Mouse (Mus musculus): ENCODE results near the gene Plpp7. TPM values are rescaled to one million over a fixed set of nuclear protein-coding genes. Genes with fewer than 3 reads are reported as not detected.

Gene Plpp7
- polyA plus RNA-seq, 1 experiment from 2014 or later = 3.4 TPM

DNA sequence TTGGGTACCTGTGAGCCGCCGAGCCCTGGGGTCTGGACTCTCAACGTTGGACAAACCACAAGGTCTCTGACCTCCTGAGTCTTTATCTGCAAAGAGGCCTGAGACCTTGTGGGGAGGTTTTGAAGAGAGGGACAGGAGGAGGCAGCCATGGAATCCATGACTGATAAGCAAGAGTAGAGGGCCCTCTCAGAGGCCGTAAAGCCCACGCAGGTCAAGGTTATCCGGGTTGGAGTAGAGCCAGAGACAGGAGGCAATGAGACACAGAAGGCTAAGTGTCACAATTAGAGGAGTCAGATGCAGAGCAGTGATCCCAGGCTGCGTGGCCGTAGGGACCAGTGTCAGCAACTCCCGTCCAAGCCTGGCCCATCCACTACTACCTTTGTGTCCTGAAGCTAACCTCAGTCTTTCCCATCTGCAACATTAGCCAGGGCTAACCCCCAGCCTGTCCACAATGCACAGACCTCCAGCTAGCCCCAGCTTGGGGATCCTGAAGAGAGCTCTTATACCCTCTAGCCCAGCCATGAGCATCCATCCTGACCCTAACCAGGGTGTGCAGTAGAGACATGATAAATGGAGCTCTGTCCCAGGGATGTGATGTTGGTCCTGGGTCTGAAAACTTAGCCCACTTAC lies 36.0 kb downstream of the Plpp7 start:
- H3K4me3 ChIP-seq = no peak overlapping the region
- H3K9me3 ChIP-seq (replicated peaks) = no peaks in the 10 kb centered on the region
- H3K4me1 ChIP-seq = peaks cover 82% of the 10 kb centered on the region
- peak overlapping the region; percentile 100 for H3K27ac ChIP-seq
- H3K27me3 ChIP-seq (replicated peaks) = no peaks in the 10 kb centered on the region
- peak overlapping the region; percentile 54 for H3K4me2 ChIP-seq
- WGBS (ENCODE audit: insufficient replicate concordance) = 44% methylated on average over 9 of the region's 9 CpGs
- ATAC-seq = no peak
- H3K9ac ChIP-seq = peak overlapping the region; percentile 66
- H3K36me3 ChIP-seq = no peaks in the 10 kb centered on the region

GRCm38 (mm10) chr2:32131866-32132566 lies 36.7 kb downstream of the Plpp7 start:
- H3K36me3 ChIP-seq = no peaks in the 10 kb centered on the region
- H3K9ac ChIP-seq = peak overlapping the region; percentile 66
- H3K4me2 ChIP-seq = peak overlapping the region; percentile 54
- ATAC-seq = no peak
- WGBS (ENCODE audit: insufficient replicate concordance) = 45% methylated on average over 6 of the region's 6 CpGs
- H3K4me3 ChIP-seq = peak overlapping the region; percentile 8
- H3K4me1 ChIP-seq = peaks cover 80% of the 10 kb centered on the region
- H3K9me3 ChIP-seq (replicated peaks) = no peaks in the 10 kb centered on the region
- peak overlapping the region; percentile 100 for H3K27ac ChIP-seq
- H3K27me3 ChIP-seq (replicated peaks) = no peaks in the 10 kb centered on the region

- peak; percentile 31 for ATAC-seq
- Histone ChIP-seq H3K9me3 (replicated peaks) (no peaks in the 10 kb centered on the region), H3K36me3 (no peaks in the 10 kb centered on the region), H3K4me2 (peak overlapping the region; percentile 54), H3K27me3 (replicated peaks) (no peaks in the 10 kb centered on the region), H3K9ac (peak overlapping the region; percentile 66), H3K4me3 (peak overlapping the region; percentile 8), H3K27ac (peak overlapping the region; percentile 100), H3K4me1 (peaks cover 79% of the 10 kb centered on the region)
- 3% methylated on average over 12 of the region's 12 CpGs for WGBS (ENCODE audit: insufficient replicate concordance)
These were observed 37.3 kb downstream of the Plpp7 start for GRCm38 (mm10) chr2:32132567-32132992.

- H3K9ac ChIP-seq = no peak overlapping the region
- no peaks in the 10 kb centered on the region for H3K36me3 ChIP-seq
- WGBS (ENCODE audit: insufficient replicate concordance) = 3% methylated on average over 2 of the region's 2 CpGs
- no peaks in the 10 kb centered on the region for H3K27me3 ChIP-seq (replicated peaks)
- no peaks in the 10 kb centered on the region for H3K9me3 ChIP-seq (replicated peaks)
- peaks cover 73% of the 10 kb centered on the region for H3K4me1 ChIP-seq
- H3K27ac ChIP-seq = peak overlapping the region; percentile 100; the same call in 1 of the 2 replicates
- ATAC-seq = no peak
- no peak overlapping the region for H3K4me3 ChIP-seq
- H3K4me2 ChIP-seq = no peak overlapping the region
These were observed 38.7 kb downstream of the Plpp7 start for GRCm38 (mm10) chr2:32134039-32134438.

DNA sequence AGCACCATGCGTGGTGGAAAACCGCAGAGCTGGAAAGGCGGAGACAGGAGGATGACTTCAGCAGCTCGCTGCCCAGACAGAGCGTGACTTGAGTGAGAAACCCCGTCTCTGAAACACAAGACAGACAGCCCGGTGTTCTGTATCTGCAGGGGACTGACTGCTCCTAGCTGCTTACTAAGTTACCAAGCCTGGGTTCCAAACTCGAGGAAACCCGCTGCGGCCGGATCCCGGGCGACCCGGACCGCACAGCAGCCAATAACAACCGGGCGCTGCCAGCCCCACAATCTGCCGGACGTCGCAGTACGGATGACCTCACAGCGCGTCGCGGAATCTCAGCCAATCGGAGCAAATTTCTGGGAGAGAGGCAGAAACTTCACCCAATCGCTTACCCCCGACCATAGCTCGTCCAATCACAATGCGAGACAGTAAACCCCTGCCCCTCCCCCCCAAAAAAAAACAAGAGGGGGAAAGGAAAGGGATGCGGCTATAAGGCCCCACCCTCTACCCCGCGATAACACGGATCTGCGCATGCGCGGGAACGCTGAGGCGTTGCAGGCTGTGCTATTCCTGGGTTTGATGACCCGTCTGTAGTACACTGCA lies 42.4 kb downstream of the Plpp7 start:
- Histone ChIP-seq H3K4me2 (peak overlapping the region; percentile 89), H3K27ac (peak overlapping the region; percentile 92), H3K9me3 (replicated peaks) (no peaks in the 10 kb centered on the region), H3K4me1 (peaks cover 51% of the 10 kb centered on the region), H3K36me3 (no peaks in the 10 kb centered on the region), H3K9ac (peak overlapping the region; percentile 80), H3K4me3 (peak overlapping the region; percentile 67), H3K27me3 (replicated peaks) (no peaks in the 10 kb centered on the region)
- ATAC-seq = peak; percentile 93
- under 1% methylated on average over 37 of the region's 40 CpGs for WGBS (ENCODE audit: insufficient replicate concordance)

DNA sequence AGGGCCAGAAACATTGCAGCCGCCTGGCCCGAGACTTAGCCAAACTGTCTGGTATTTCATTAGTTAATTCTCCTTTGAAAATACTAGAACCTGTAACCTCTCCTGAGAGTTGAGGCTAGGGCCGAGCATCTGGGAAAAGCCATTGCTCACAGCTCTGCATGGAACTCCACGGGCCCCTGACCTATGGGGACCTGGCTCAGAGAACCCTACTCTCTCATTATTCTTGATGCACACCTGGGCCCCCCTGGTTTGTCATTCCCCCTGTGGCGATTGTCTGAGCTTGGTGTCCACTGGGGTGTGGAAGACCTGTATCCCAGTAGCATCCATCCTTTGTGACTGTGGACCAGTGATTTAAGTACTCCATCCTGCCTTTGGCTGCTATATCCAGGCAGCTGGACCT lies 44.0 kb downstream of the Plpp7 start:
- Histone ChIP-seq H3K27me3 (replicated peaks) (no peaks in the 10 kb centered on the region), H3K9me3 (replicated peaks) (no peaks in the 10 kb centered on the region), H3K4me1 (peaks cover 35% of the 10 kb centered on the region), H3K4me2 (no peak overlapping the region), H3K36me3 (no peaks in the 10 kb centered on the region), H3K27ac (peak overlapping the region; percentile 73), H3K9ac (no peak overlapping the region), H3K4me3 (no peak overlapping the region)
- no peak for ATAC-seq
- 85% methylated on average over 5 of the region's 5 CpGs for WGBS (ENCODE audit: insufficient replicate concordance)

- Histone ChIP-seq H3K4me1 (peaks cover 45% of the 10 kb centered on the region), H3K27me3 (replicated peaks) (no peaks in the 10 kb centered on the region), H3K9me3 (replicated peaks) (no peaks in the 10 kb centered on the region), H3K36me3 (no peaks in the 10 kb centered on the region), H3K4me2 (no peak overlapping the region), H3K4me3 (no peak overlapping the region), H3K27ac (no peak overlapping the region), H3K9ac (no peak overlapping the region)
- ATAC-seq = no peak
- WGBS (ENCODE audit: insufficient replicate concordance) = 61% methylated on average over 4 of the region's 4 CpGs
These were observed 45.2 kb downstream of the Plpp7 start for GRCm38 (mm10) chr2:32140498-32140934.

- Histone ChIP-seq H3K4me3 (no peak overlapping the region), H3K9ac (no peak overlapping the region), H3K4me1 (peaks cover 50% of the 10 kb centered on the region), H3K36me3 (no peaks in the 10 kb centered on the region), H3K27me3 (replicated peaks) (no peaks in the 10 kb centered on the region), H3K9me3 (replicated peaks) (no peaks in the 10 kb centered on the region), H3K27ac (no peak overlapping the region), H3K4me2 (no peak overlapping the region)
- ATAC-seq = no peak
- WGBS (ENCODE audit: insufficient replicate concordance) = 60% methylated on average over 6 of the region's 6 CpGs
These were observed 46.3 kb downstream of the Plpp7 start for GRCm38 (mm10) chr2:32141602-32142001.

DNA sequence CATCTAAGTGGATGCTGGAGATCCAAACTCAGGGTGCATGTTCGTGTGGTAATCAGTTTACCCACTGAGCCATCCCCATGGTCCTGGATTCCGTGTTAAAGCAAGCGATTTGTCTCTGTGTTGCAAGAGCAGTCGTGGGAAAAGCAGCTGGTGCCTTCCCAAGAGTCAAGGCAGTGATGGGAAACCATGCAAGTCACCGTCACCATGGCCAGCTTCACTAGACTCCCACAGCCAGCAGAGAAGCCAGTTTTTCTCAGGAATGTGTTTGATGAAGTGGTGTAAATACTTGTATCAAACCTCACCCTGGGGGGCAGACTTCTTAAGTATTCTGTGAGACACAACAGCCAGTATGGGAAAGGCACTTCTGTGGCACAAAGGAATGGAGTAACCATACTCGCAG lies 47.0 kb downstream of the Plpp7 start:
- no peak overlapping the region for H3K27ac ChIP-seq
- H3K36me3 ChIP-seq = no peaks in the 10 kb centered on the region
- H3K9ac ChIP-seq = no peak overlapping the region
- H3K9me3 ChIP-seq (replicated peaks) = no peaks in the 10 kb centered on the region
- 55% methylated on average over 6 of the region's 6 CpGs for WGBS (ENCODE audit: insufficient replicate concordance)
- ATAC-seq = no peak
- peaks cover 46% of the 10 kb centered on the region for H3K4me1 ChIP-seq
- H3K4me3 ChIP-seq = no peak overlapping the region
- H3K4me2 ChIP-seq = no peak overlapping the region
- H3K27me3 ChIP-seq (replicated peaks) = no peaks in the 10 kb centered on the region

DNA sequence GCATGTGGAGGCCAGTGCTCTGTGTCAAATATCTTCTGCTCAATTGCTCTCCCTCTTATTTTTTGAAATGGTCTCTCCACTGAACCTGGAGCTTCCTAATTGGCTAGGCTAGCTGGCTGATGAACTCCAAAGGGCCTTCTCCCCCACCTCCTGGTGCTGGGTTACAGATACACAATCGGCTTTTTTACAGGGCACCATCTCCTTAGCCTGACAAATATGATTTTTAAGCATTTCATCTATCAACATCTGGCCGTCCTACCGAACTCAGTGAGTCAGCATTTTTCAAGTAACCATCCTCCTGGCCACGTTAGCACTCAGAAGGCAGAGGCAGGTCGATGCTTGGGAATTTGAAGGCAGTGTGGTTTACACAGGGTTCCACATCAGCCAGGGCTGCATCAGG lies 49.3 kb downstream of the Plpp7 start:
- H3K27ac ChIP-seq = peak overlapping the region; percentile 77
- H3K4me3 ChIP-seq = no peak overlapping the region
- H3K27me3 ChIP-seq (replicated peaks) = no peaks in the 10 kb centered on the region
- 37% methylated on average over 5 of the region's 5 CpGs for WGBS (ENCODE audit: insufficient replicate concordance)
- peaks cover 30% of the 10 kb centered on the region for H3K4me1 ChIP-seq
- no peak overlapping the region for H3K9ac ChIP-seq
- H3K9me3 ChIP-seq (replicated peaks) = no peaks in the 10 kb centered on the region
- ATAC-seq = peak; percentile 74
- no peaks in the 10 kb centered on the region for H3K36me3 ChIP-seq
- 0 out of 2 replicates have a peak overlapping the region, but pooled peaks have one; percentile 3 for H3K4me2 ChIP-seq

DNA sequence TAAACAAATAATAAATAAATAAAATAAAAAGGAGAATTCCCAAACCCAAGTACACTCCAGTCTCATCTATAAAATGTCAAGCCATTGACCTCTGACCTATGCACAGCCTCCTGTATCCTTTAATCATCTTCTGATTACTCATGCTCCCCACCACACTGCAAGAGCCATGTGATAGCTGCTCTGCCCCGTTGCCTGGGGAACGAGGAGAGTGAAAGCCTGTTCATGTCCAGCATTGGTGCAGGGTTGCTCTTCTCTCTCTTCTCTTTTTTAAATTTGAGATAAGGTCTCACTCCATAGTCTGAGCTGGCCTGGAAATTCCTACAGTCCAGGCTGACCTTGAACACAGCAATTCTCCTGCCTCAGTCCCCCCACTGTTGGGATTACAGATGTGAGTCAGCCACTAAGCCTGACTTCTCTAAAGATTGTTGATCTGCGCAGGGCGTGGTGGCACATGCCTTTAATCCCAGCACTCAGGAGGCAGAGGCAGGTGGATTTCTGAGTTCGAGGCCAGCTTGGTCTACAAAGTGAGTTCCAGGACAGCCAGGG lies 51.4 kb downstream of the Plpp7 start:
- Histone ChIP-seq H3K27me3 (replicated peaks) (no peaks in the 10 kb centered on the region), H3K9me3 (replicated peaks) (no peaks in the 10 kb centered on the region), H3K4me1 (peaks cover 30% of the 10 kb centered on the region), H3K4me2 (no peak overlapping the region), H3K27ac (no peak overlapping the region), H3K9ac (no peak overlapping the region), H3K36me3 (no peaks in the 10 kb centered on the region), H3K4me3 (no peak overlapping the region)
- WGBS (ENCODE audit: insufficient replicate concordance) = 63% methylated on average over 5 of the region's 5 CpGs
- no peak for ATAC-seq

- H3K36me3 ChIP-seq = no peaks in the 10 kb centered on the region
- no peak overlapping the region for H3K27ac ChIP-seq
- no peaks in the 10 kb centered on the region for H3K27me3 ChIP-seq (replicated peaks)
- H3K4me3 ChIP-seq = no peak overlapping the region
- 27% methylated on average over 1 of the region's 1 CpGs for WGBS (ENCODE audit: insufficient replicate concordance)
- peak overlapping the region; percentile 98; the same call in 1 of the 2 replicates for H3K9ac ChIP-seq
- H3K4me2 ChIP-seq = peak overlapping the region; percentile 86
- no peaks in the 10 kb centered on the region for H3K9me3 ChIP-seq (replicated peaks)
- H3K4me1 ChIP-seq = peaks cover 57% of the 10 kb centered on the region
- ATAC-seq = no peak
These were observed 54.8 kb downstream of the Plpp7 start for GRCm38 (mm10) chr2:32150135-32150534.
